Mouse (Mus musculus) spleen, adult 2 months (tissue): ENCODE data around the gene Tlr9.

Experiments
- CTCF ChIP-seq: fragments of 200-500 bp; IDR thresholded peaks from 2 replicates; pipeline ENCODE4 v1.5.1; 2011; ENCODE audit warnings: mild to moderate bottlenecking, inconsistent platforms; ENCODE audit not compliant: insufficient read depth, insufficient read length, insufficient replicate concordance; ENCODE audit errors: extremely low read depth
- POLR2A ChIP-seq: fragments of 200-500 bp; IDR thresholded peaks from 2 replicates; pipeline ENCODE4 v1.6.1; 2011; ENCODE audit warnings: low read depth, low read length, inconsistent platforms

GRCm38 (mm10) chr9:106237401-106237800 lies 15.0 kb downstream of the Tlr9 start:
- TF ChIP-seq CTCF (no peak), POLR2A (no peak)
